Mouse (Mus musculus) hindbrain, postnatal 0 days (tissue): ENCODE data around the gene Dcaf1. TPM values are rescaled to one million over a fixed set of nuclear protein-coding genes. Genes with fewer than 3 reads are reported as not detected.

Experiments used
- ATAC-seq: fragments of 200-750 bp; cut with Nextera tagmentation; 2 replicates; pipeline ENCODE4 v1.8.0; 2017; ENCODE audit warnings: mild to moderate bottlenecking, moderate TSS enrichment, moderate library complexity
- DNase-seq: peaks from one replicate; pipeline ENCODE4 v3.0.0-alpha.2; 2015; ENCODE audit warnings: low spot score
- H3K27ac ChIP-seq: fragments of 300-500 bp; sonication (generic); 2 replicates; pipeline ENCODE4 v1.5.1; 2014; ENCODE audit warnings: mild to moderate bottlenecking
- H3K27me3 ChIP-seq: fragments of 300-500 bp; sonication (generic); 2 replicates; pipeline ENCODE4 v1.6.1; 2014; ENCODE audit warnings: low read length, mixed read lengths; ENCODE audit not compliant: insufficient read depth
- H3K36me3 ChIP-seq: fragments of 300-500 bp; sonication (generic); 2 replicates; pipeline ENCODE4 v1.6.1; 2014; ENCODE audit warnings: low read length, mixed read lengths; ENCODE audit not compliant: insufficient read depth
- H3K4me1 ChIP-seq: fragments of 300-500 bp; sonication (generic); 2 replicates; pipeline ENCODE4 v1.6.1; 2014; ENCODE audit warnings: antibody characterized with exemption, low read length, mixed read lengths; ENCODE audit not compliant: insufficient read depth
- H3K4me2 ChIP-seq: fragments of 300-500 bp; sonication (generic); 2 replicates; pipeline ENCODE4 v1.6.1; 2014; ENCODE audit warnings: low read depth, mild to moderate bottlenecking, low read length, moderate library complexity, mixed read lengths
- H3K4me3 ChIP-seq: fragments of 300-500 bp; sonication (generic); 2 replicates; pipeline ENCODE4 v1.5.1; 2014; ENCODE audit warnings: low read length
- H3K9ac ChIP-seq: fragments of 300-500 bp; sonication (generic); replicated peaks from 2 replicates; pipeline ENCODE4 v1.6.1; 2014; ENCODE audit warnings: mild to moderate bottlenecking, low read length, moderate library complexity, mixed read lengths
- H3K9me3 ChIP-seq: fragments of 300-500 bp; sonication (generic); 2 replicates; pipeline ENCODE4 v1.6.1; 2016; ENCODE audit warnings: low read length, mixed read lengths
- CTCF ChIP-seq: IDR thresholded peaks from 2 replicates; pipeline ENCODE4 v1.5.1; 2016; ENCODE audit warnings: antibody characterized with exemption, control low read depth, low read depth
- WGBS: fragments of 180-500 bp; shearing (Covaris S2); extraction: QIAGEN DNeasy Blood & Tissue Kit; methylation state at CpG from one replicate; pipeline ENCODE4 v1.1.7; 2014; 5-methylcytosine and 5-hydroxymethylcytosine counted together
- polyA plus RNA-seq: library from polyadenylated mRNA; unstranded; fragments of >200 nt; fragmentation: Nextera tagmentation; extraction: Ambion mirVana; gene quantifications from 2 replicates; pipeline ENCODE4 v1.2.1, GENCODE M21; 2015
- total RNA-seq: library from RNA; depleted of rRNA; stranded (reverse); fragments of >200 nt; gene quantifications from 2 replicates; pipeline ENCODE4 v1.2.3, GENCODE M21; 2014

Dcaf1 gene
- total and polyA plus RNA-seq, 2 experiments from 2014 or later, result 7.4 to 18.3 TPM

GRCm38 (mm10) chr9:106890496-106891240 is 69.0 kb downstream of the Dcaf1 start:
- H3K36me3 ChIP-seq, result peaks cover 36% of the 10 kb centered on the region
- H3K27me3 ChIP-seq, result no peaks in the 10 kb centered on the region
- H3K27ac ChIP-seq, result no peak overlapping the region
- H3K9me3 ChIP-seq, result no peaks in the 10 kb centered on the region
- H3K9ac ChIP-seq, result peak overlapping the region; percentile 84
- TF ChIP-seq CTCF, result no peak
- H3K4me3 ChIP-seq, result peak overlapping the region; percentile 81
- 64% methylated on average over 8 of the region's 8 CpGs for WGBS
- peak overlapping the region; percentile 87 for H3K4me2 ChIP-seq
- ATAC-seq (no peak), DNase-seq (no peak)
- peaks cover 11% of the 10 kb centered on the region; the same call in 1 of the 2 replicates for H3K4me1 ChIP-seq

GRCm38 (mm10) chr9:106891341-106891741 is 69.7 kb downstream of the Dcaf1 start:
- DNase-seq, result peak; percentile 35

GRCm38 (mm10) chr9:106891829-106892551 is 70.3 kb downstream of the Dcaf1 start, which contains the start of gene Manf:
Manf (minus strand) TSS chr9:106891979.
- TF ChIP-seq CTCF, result peak; percentile 46

More at GRCm38 (mm10) chr9:106891341-106891741, 69.7 kb downstream of the Dcaf1 start:
- H3K9me3 ChIP-seq, result no peaks in the 10 kb centered on the region
- no peaks in the 10 kb centered on the region for H3K27me3 ChIP-seq
- WGBS, result 0% methylated on average over 17 of the region's 17 CpGs
- H3K9ac ChIP-seq, result peak overlapping the region; percentile 84
- peaks cover 40% of the 10 kb centered on the region for H3K36me3 ChIP-seq
- peak overlapping the region; percentile 91 for H3K27ac ChIP-seq
- H3K4me3 ChIP-seq, result peak overlapping the region; percentile 81
- ATAC-seq, result no peak
- peaks cover 11% of the 10 kb centered on the region; the same call in 1 of the 2 replicates for H3K4me1 ChIP-seq
- peak overlapping the region; percentile 87 for H3K4me2 ChIP-seq
- no peak for TF ChIP-seq CTCF

GRCm38 (mm10) chr9:106892552-106892875 is 70.8 kb downstream of the Dcaf1 start:
- Histone ChIP-seq H3K27me3 (no peaks in the 10 kb centered on the region), H3K36me3 (peaks cover 50% of the 10 kb centered on the region), H3K4me1 (peaks cover 11% of the 10 kb centered on the region; the same call in 1 of the 2 replicates), H3K27ac (peak overlapping the region; percentile 87), H3K9me3 (no peaks in the 10 kb centered on the region), H3K4me3 (peak overlapping the region; percentile 81), H3K9ac (peak overlapping the region; percentile 84), H3K4me2 (peak overlapping the region; percentile 79)
- TF ChIP-seq CTCF, result no peak
- WGBS, result 1% methylated on average over 9 of the region's 9 CpGs
- no peak for DNase-seq
- no peak for ATAC-seq

More at GRCm38 (mm10) chr9:106891829-106892551, 70.3 kb downstream of the Dcaf1 start, which contains the start of gene Manf:
- Histone ChIP-seq H3K4me2 (peak within 1 kb of the TSS; percentile 87), H3K36me3 (peaks cover 47% of the 10 kb centered on the region), H3K4me3 (peak within 1 kb of the TSS; percentile 81), H3K9ac (peak within 1 kb of the TSS; percentile 84), H3K4me1 (peaks cover 11% of the 10 kb centered on the region; the same call in 1 of the 2 replicates), H3K9me3 (no peaks in the 10 kb centered on the region), H3K27ac (peak within 1 kb of the TSS; percentile 91), H3K27me3 (no peaks in the 10 kb centered on the region)
- WGBS, result under 1% methylated on average over 59 of the region's 59 CpGs
- DNase-seq (peak; percentile 98), ATAC-seq (peak; percentile 99)

GRCm38 (mm10) chr9:106893327-106893726 is 71.7 kb downstream of the Dcaf1 start:
- Histone ChIP-seq H3K36me3 (peaks cover 46% of the 10 kb centered on the region), H3K27me3 (no peaks in the 10 kb centered on the region), H3K4me2 (no peak overlapping the region; the same call in 1 of the 2 replicates), H3K9ac (no peak overlapping the region), H3K27ac (no peak overlapping the region), H3K9me3 (no peaks in the 10 kb centered on the region), H3K4me1 (peaks cover 11% of the 10 kb centered on the region; the same call in 1 of the 2 replicates), H3K4me3 (no peak overlapping the region)
- ATAC-seq (no peak), DNase-seq (no peak)
- 57% methylated on average over 3 of the region's 3 CpGs for WGBS
- no peak for TF ChIP-seq CTCF

GRCm38 (mm10) chr9:106898901-106899300 is 77.2 kb downstream of the Dcaf1 start:
- Histone ChIP-seq H3K27me3 (no peaks in the 10 kb centered on the region), H3K4me2 (no peak overlapping the region), H3K9me3 (no peaks in the 10 kb centered on the region), H3K36me3 (peaks cover 39% of the 10 kb centered on the region), H3K4me1 (no peaks in the 10 kb centered on the region), H3K27ac (no peak overlapping the region), H3K4me3 (no peak overlapping the region), H3K9ac (no peak overlapping the region)
- ATAC-seq, result no peak
- 90% methylated on average over 1 of the region's 1 CpGs for WGBS
- DNase-seq, result no peak
- TF ChIP-seq CTCF, result no peak
